Mouse (Mus musculus) layer of hippocampus, postnatal 10 days (tissue): Measurements from ENCODE around the gene AC131692.1. TPM values are rescaled to one million over a fixed set of nuclear protein-coding genes. Genes with fewer than 3 reads are reported as not detected.

Experiments used
- microRNA-seq, 2 experiments: library from miRNA; unstranded; fragments of <30 nt; microRNA quantifications; one replicate each; pipeline ENCODE4 v1.2.0; 2021
- total RNA-seq, 2 experiments: library from RNA; stranded (reverse); gene quantifications; 2 replicates each; pipeline ENCODE4 v1.2.3; 2021

AC131692.1 gene
- total RNA-seq, 2 experiments from 2014 or later = 0.80 TPM; not detected in 1

Small RNA genes within 50 kb of the gene (microRNA-seq; reads per million reads assigned to microRNA genes)
- gene Mir6988 = 3.1 to 3.3 reads per million in 2 experiments

Other genes with a start within 250 kb of the AC131692.1 start
- 10 to 100 TPM; 10.7 to 14.8 TPM for gene Frmd8, start 219.1 kb upstream of the AC131692.1 start, total RNA-seq
- 1 to 10 TPM; 2.1 to 3.6 TPM for gene Slc25a45, start 216.6 kb upstream of the AC131692.1 start, total RNA-seq
- gene Tigd3, start 200.3 kb upstream of the AC131692.1 start, total RNA-seq = 1 to 10 TPM; 4.4 to 5.5 TPM
- gene Dpf2, start 181.4 kb upstream of the AC131692.1 start, total RNA-seq = 10 to 100 TPM; 76.0 to 79.9 TPM
- gene Cdc42ep2, start 169.6 kb upstream of the AC131692.1 start, total RNA-seq = 1 to 10 TPM; 5.2 to 5.7 TPM
- 10 to 100 TPM in 1 of 2 experiments, 1 to 10 TPM in 1; 10.0 to 10.1 TPM for gene Pola2, start 130.2 kb upstream of the AC131692.1 start, total RNA-seq
- gene Slc22a20, start 108.3 kb upstream of the AC131692.1 start, total RNA-seq = not detected
- gene Capn1, start 78.5 kb upstream of the AC131692.1 start, total RNA-seq = 10 to 100 TPM; 17.7 to 19.1 TPM
- 10 to 100 TPM; 40.6 to 41.2 TPM for gene Syvn1, start 47.8 kb upstream of the AC131692.1 start, total RNA-seq
- gene Mrpl49, start 36.6 kb upstream of the AC131692.1 start, total RNA-seq = 10 to 100 TPM; 40.3 to 42.4 TPM
- gene Fau, start 36.6 kb upstream of the AC131692.1 start, total RNA-seq = 100 to 1,000 TPM; 656 to 785 TPM
- 10 to 100 TPM; 37.3 to 41.2 TPM for gene Znhit2, start 33.2 kb upstream of the AC131692.1 start, total RNA-seq
- gene Tm7sf2, start 26.0 kb upstream of the AC131692.1 start, total RNA-seq = 10 to 100 TPM; 60.0 to 70.8 TPM
- gene Vps51, start 17.2 kb upstream of the AC131692.1 start, total RNA-seq = 10 to 100 TPM; 82.0 to 92.0 TPM
- not detected for gene Tmem262, start 14.4 kb upstream of the AC131692.1 start, total RNA-seq
- under 1 TPM; 0.56 to 0.85 TPM for gene Gm28374, start 12.2 kb upstream of the AC131692.1 start, total RNA-seq
- gene Zfpl1, start 9.5 kb upstream of the AC131692.1 start, total RNA-seq = 10 to 100 TPM; 36.8 to 37.6 TPM
- gene Cdca5, start 9.4 kb upstream of the AC131692.1 start, total RNA-seq = 1 to 10 TPM; 1.1 to 1.3 TPM
- under 1 TPM; 0.32 to 0.38 TPM for gene Naaladl1, start 11.4 kb downstream of the AC131692.1 start, total RNA-seq
- 10 to 100 TPM; 18.8 to 21.6 TPM for gene Sac3d1, start 24.2 kb downstream of the AC131692.1 start, total RNA-seq
- gene Snx15, start 33.9 kb downstream of the AC131692.1 start, total RNA-seq = 10 to 100 TPM; 35.0 to 35.4 TPM
- gene Batf2, start 46.6 kb downstream of the AC131692.1 start, total RNA-seq = under 1 TPM in 1 of 2 experiments, not detected in 1; 0.59 TPM
- 10 to 100 TPM; 53.0 to 60.2 TPM for gene Arl2, start 47.1 kb downstream of the AC131692.1 start, total RNA-seq
- not detected for gene Majin, start 90.0 kb downstream of the AC131692.1 start, total RNA-seq
- gene Gpha2, start 132.0 kb downstream of the AC131692.1 start, total RNA-seq = not detected
- 100 to 1,000 TPM; 187 to 188 TPM for gene Ppp2r5b, start 141.5 kb downstream of the AC131692.1 start, total RNA-seq
- gene Atg2a, start 147.2 kb downstream of the AC131692.1 start, total RNA-seq = 10 to 100 TPM; 31.3 to 31.6 TPM
- gene Ehd1, start 182.3 kb downstream of the AC131692.1 start, total RNA-seq = 10 to 100 TPM; 75.1 to 82.7 TPM
- 1 to 10 TPM; 5.0 TPM for gene Cdc42bpg, start 212.0 kb downstream of the AC131692.1 start, total RNA-seq
- 10 to 100 TPM; 72.0 to 73.6 TPM for gene Men1, start 240.6 kb downstream of the AC131692.1 start, total RNA-seq
- gene Map4k2, start 246.7 kb downstream of the AC131692.1 start, total RNA-seq = 10 to 100 TPM; 79.3 to 86.2 TPM